Mouse (Mus musculus) CD4-positive, CD25-positive, alpha-beta regulatory T cell, adult 4 months (primary cell): ENCODE measurements around the gene Olfr1290. TPM values are rescaled to one million over a fixed set of nuclear protein-coding genes. Genes with fewer than 3 reads are reported as not detected.

ENCODE experiments used
- ATAC-seq: one replicate; pipeline ENCODE4 v1.8.0; 2017
- polyA plus RNA-seq, 2 experiments: library from polyadenylated mRNA; unstranded; fragments of 100-300 nt; shearing (Covaris generic); gene quantifications; one replicate each; pipeline ENCODE4 v1.2.1; 2017

The Olfr1290 gene
- polyA plus RNA-seq, result not detected

DNA sequence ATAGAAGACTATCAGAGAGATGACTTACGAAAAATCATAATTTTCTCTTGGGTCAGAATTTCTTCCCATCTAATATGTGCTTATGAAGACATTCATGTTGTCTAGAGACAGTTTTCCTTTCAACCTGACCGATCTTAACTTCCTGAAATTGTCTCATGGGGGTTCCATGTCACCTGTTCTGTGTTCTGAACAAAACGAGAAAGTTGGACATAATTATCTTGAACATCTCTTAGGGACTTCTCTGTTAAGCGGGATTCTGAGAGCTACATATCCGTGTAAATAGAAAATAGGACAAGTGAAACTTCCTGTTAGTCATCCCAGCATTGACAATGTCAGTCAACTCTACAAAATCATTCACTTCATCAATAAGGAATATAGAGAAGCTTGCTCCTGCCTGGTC lies at the start of gene Olfr1290:
TSS of gene Olfr1290 (minus strand) at position 101 of the 400 bp plus-strand sequence.
- no peak for ATAC-seq

DNA sequence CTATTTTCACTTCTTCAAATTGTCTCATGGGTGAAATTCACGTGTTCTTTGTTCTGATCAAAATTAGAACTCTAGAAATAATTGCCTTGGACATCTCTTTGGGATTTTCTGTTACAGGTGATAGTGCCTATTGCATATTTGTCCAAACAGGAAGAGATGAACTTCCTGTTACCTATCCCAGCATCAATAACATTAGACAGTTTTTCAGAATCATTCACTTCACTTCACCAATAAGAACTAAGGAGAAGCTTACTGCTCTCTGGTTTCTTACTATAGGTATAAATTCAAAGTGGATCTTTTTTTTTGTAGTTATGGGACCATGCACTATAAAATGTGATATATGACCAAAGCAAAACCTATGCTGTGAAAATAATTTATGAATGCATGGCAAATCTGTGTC lies 46.6 kb upstream of the Olfr1290 start, which contains the start of gene Olfr1294:
TSS of gene Olfr1294 (minus strand) at position 101 of the 400 bp plus-strand sequence.
- no peak for ATAC-seq

DNA sequence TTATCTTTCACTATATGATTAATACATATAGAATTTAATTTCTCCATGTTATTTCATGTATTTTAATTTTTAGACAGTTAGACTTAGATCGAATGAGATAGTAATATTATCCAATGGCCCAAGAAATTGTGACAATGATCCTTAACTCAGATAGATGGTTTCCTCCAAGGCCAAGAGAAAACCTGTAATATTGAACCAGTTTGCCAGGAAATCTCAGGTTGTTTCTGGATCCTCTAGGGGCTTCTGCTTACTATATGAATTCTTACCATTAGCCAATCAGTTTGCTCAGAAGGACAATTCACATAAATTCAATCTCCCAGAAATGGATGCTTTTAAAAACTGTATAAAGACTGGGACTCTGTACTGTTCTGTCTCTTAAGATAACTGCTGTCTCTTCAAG lies 31.3 kb upstream of the Olfr1290 start, which contains the start of gene Olfr1293-ps:
TSS of gene Olfr1293-ps (plus strand) at position 301 of the 400 bp plus-strand sequence.
- ATAC-seq, result no peak

DNA sequence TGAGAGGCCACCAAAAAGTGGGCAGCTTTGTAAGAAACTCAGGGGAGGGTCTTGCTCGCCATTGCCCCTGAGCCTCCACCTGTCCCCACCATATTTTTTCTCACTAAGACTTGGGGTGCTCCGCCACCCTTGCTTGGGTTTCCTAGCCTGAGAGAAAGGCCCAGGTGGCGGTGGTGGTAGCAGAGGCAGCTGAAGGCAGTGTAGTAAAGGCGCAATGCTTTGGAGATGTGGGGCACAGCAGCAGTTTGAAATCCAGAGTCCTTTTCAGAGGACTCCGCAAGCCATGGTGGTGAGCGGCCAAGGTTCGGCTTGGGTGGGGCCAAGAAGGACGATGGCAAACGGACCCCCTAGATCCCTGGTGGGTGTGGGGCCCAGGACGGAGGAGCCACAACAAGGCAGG lies 23.8 kb upstream of the Olfr1290 start:
- ATAC-seq, result no peak

DNA sequence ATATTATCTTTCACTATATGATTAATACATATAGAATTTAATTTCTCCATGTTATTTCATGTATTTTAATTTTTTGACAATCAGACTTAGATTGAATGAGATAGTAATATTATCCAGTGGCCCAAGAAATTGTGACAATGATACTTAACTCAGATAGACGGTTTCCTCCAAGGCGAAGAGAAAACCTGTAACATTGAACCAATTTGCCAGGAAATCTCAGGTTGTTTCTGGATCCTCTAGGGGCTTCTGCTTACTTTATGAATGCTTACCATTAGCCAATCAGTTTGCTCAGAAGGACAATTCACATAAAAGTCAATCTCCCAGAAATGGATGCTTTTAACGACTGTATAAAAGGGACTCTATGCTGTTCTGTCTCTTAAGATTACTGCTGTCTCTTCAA lies 3.3 kb upstream of the Olfr1290 start, which contains the start of gene Olfr1291-ps1:
TSS of gene Olfr1291-ps1 (plus strand) at position 301 of the 400 bp plus-strand sequence.
- ATAC-seq, result no peak

DNA sequence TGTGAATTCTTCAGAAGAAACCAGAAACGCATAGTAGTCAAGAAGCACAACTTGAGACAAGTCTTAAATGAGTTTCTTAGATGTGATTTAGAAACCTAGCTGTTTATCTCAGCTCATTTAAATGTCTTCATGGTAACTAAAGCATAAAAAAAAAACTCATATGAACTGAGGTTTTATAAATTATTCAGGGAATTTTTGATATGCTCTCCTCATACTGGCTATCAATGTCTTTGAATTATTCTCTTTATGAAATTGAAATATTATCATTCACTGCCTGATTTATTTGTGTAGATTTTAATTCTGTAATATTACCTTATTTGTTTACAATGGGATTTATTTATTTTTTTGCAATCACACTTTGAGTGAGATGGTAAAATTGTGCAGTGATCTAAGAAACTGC lies 13.1 kb downstream of the Olfr1290 start, which contains the start of gene Olfr1289:
TSS of gene Olfr1289 (plus strand) at position 301 of the 400 bp plus-strand sequence.
- ATAC-seq, result no peak

DNA sequence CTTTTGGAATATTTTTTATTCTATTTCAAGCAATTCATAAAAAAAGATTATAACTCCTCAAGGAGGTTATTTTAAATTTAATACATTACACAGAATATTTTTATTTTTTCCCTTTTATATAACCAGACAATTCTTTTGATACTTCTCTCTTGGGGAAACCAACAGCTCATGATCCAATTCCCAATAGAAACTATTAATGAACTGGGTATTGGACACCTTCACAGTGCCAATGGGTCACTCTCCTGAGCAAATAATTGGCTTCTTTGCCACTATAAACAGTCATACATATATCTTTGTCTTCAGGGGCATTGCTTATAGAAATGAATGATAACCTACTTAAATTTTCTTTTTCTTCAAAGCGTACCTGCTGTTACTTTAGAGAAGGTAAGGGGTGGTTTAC lies 19.8 kb downstream of the Olfr1290 start, which contains the start of gene Olfr1288:
TSS of gene Olfr1288 (plus strand) at position 301 of the 400 bp plus-strand sequence.
- ATAC-seq, result no peak

DNA sequence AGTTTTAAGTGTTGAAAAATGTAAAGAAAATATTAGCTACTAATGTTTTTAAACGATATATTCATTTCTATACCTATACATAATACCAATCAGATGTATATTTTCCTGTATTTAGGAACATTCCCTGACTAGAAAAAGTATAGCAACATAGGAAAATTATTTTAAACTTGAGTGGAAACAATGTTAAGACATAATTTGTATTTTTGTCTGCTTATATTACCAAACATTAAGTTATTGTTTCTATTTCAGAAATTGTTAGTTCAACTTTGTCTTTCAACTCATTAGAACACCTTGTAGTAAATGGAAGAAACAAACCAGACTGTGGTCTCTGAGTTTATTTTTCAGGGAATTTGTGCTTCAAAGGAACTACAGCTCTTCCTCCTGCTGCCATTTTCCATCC lies 44.8 kb downstream of the Olfr1290 start, which contains the start of gene Olfr1287:
TSS of gene Olfr1287 (plus strand) at position 301 of the 400 bp plus-strand sequence.
- no peak for ATAC-seq

Other genes starting within 250 kb of the Olfr1290 start
- gene Olfr1276, start 239.3 kb downstream of the Olfr1290 start, polyA plus RNA-seq, result not detected
- not detected for gene Olfr1277, start 219.7 kb downstream of the Olfr1290 start, polyA plus RNA-seq
- not detected for gene Olfr1278, start 203.7 kb downstream of the Olfr1290 start, polyA plus RNA-seq
- not detected for gene Olfr1279, start 193.2 kb downstream of the Olfr1290 start, polyA plus RNA-seq
- not detected for gene Olfr1280, start 179.8 kb downstream of the Olfr1290 start, polyA plus RNA-seq
- not detected for gene Olfr1281, start 167.3 kb downstream of the Olfr1290 start, polyA plus RNA-seq
- gene Olfr1282, start 157.8 kb downstream of the Olfr1290 start, polyA plus RNA-seq, result not detected
- not detected for gene Olfr1283, start 127.0 kb downstream of the Olfr1290 start, polyA plus RNA-seq
- gene Olfr1284, start 118.3 kb downstream of the Olfr1290 start, polyA plus RNA-seq, result not detected
- gene Olfr1286, start 70.7 kb downstream of the Olfr1290 start, polyA plus RNA-seq, result not detected
- not detected for gene Olfr1287, start 44.7 kb downstream of the Olfr1290 start, polyA plus RNA-seq
- gene Olfr1288, start 19.7 kb downstream of the Olfr1290 start, polyA plus RNA-seq, result not detected
- gene Olfr1289, start 13.0 kb downstream of the Olfr1290 start, polyA plus RNA-seq, result not detected
- not detected for gene Olfr1291-ps1, start 3.4 kb upstream of the Olfr1290 start, polyA plus RNA-seq
- gene Olfr1293-ps, start 31.4 kb upstream of the Olfr1290 start, polyA plus RNA-seq, result not detected
- gene Olfr1294, start 46.5 kb upstream of the Olfr1290 start, polyA plus RNA-seq, result not detected
- gene Olfr1295, start 75.9 kb upstream of the Olfr1290 start, polyA plus RNA-seq, result not detected
- not detected for gene Olfr1297, start 132.7 kb upstream of the Olfr1290 start, polyA plus RNA-seq
- not detected for gene Olfr1298, start 155.4 kb upstream of the Olfr1290 start, polyA plus RNA-seq
- gene Olfr1299, start 167.6 kb upstream of the Olfr1290 start, polyA plus RNA-seq, result not detected